Mouse (Mus musculus): ENCODE measurements at regions not wholly inside any gene's neighbourhood (a gene's known extent, or its start where the extent isn't known, plus 50 kb on each side); places are given as distances from the start of the nearest gene placed in this dataset.
"Not testable (repeated sequence)": the region's sequence is repeated elsewhere in the genome, so short reads cannot be mapped to it uniquely, and the experiment has no call there.

GRCm38 (mm10) chr1:112486046-112486445 is 621.3 kb upstream of the Dsel start:
- DNase-seq: not testable (repeated sequence)

DNA sequence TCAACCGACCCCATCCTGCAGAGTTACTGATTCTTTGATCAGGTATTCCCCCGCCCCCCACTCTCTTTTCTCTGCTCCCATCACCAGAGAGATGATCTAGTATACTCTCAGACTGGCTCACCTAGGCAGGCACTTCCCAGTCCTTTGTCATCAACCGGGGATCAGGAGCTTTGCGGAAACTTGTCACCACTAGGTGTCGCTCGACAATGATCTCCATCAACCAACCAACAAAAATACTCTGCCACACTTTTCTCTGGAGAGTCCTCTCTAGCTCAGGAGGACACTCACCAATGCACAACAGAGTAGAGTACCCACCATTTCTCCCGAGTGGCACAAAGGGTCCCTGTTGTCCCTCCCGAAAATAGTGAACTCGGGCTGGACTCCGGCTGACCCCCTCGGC is 591.3 kb upstream of the Dsel start:
- peak; percentile 16 to 40 for DNase-seq

DNA sequence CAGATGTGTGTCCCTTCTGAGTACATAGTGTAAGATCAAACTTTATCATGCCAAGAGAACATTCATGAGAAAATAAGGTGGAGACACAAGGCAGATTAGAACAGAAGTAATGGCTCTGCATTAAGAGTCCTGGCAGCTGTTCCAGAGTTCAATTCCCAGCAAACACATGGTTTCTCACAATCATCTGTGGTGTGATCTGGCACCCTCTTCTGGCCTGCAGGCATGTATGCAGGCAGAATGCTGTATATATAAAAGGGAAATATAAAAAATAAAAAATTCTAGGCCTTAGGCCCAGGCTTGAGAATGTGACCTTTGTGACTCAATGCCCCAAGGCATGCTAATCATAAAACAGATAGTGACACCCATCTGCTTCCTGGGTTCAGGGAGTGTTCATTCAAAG is 587.7 kb upstream of the Dsel start:
- no peak for DNase-seq

- DNase-seq: peak; percentile 2 to 3
Observed at GRCm38 (mm10) chr1:112451622-112452021, 586.9 kb upstream of the Dsel start.

DNA sequence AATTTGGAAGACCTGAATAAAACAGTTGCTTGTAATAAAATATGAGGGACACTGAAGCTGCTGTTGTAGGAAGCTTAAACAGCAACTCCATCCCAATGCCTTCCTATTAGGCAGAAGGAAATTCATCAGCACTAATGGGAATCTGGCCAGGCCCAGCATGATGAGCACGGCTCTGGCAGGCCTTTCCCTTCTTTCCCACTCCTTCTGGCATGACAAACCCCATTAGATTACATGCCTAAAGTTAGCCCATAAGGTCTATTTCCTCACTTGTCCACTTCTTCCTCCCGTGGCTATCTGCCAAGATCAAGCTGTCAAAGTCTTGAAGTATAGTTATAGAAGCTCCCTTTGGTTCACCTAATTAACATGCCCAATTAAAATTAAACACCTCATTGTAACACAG is 574.4 kb upstream of the Dsel start:
- DNase-seq: peak; percentile 4 to 5

DNA sequence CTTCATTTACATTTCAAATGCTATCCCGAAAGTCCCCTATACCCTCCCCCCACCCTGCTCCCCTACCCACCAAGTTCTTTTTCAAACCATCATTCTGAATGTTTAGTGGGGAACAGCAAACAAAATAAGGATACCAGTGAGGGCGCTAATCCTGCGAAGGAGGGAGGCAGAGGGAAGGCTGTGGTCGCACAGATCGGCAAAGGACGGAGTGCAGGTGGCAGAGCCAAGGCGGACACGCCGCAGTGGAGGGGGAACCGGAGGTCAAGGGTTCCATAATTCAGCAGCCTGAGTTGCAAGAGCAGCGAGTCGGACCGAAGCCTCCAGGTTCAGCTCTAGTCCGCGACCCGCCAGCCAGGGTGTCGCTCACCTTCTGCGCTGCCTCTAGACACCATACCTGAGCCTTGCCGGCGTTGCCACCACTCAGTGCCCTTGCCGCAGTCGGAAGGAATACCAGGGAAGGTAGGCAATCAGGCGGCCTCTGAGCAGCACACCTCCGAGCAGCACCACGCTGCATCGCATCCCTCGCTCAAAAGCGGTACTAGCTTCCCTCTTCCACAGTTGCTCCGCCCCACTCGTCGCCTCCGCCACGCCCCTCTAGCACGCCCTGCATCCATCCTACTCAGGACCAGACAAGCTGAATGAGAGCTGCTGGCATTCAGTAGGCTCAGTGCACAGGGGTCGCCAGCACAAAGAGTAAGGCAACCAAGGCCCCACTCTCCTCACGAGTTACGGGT is 551.8 kb upstream of the Dsel start:
- DNase-seq: peak; percentile 5 to 17

DNA sequence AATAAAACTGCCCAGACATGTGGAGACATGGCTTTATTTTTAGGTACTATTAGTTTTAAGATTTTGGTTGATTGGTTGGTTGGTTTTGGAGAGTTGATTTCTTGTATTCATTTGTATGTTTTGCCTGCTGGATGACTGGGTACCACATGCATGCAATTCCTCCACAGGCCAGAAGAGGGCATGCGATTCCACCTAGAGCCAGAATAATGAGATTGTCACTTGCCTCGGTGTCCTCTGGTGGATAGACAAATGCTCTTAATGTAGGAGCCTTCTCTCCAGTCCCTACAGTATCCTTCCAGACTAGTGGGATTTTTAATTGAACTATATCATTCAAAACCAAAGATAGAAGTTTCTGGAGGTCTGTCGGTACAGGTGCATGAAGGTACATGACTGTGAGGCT is 524.1 kb upstream of the Dsel start:
- peak; percentile 21 to 42 for DNase-seq

- DNase-seq: no peak
Observed at GRCm38 (mm10) chr1:112384015-112384414, 519.3 kb upstream of the Dsel start.

GRCm38 (mm10) chr1:112379651-112380264 is 515.0 kb upstream of the Dsel start:
- DNase-seq: peak in 1 of 2 experiments; percentile 2

DNA sequence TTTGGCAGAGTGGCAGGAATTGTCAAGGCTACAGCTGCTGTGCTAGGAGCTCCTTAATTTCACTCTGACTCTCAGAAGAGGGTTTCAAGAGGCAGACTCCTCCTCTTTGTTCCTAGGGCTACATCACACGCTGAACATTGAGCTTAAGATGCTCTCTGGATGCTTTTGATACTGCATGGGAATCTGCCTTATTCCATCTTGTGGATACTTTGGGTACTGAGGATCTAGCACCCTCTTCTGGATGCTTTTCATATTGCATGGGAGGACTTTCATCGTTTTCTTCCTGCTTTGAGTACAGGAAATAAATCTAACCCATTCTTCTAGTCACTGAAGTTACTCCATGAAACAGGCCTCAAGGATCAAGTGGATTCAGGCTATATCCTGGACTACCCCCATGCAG is 513.9 kb upstream of the Dsel start:
- DNase-seq: peak; percentile 4 to 9

DNA sequence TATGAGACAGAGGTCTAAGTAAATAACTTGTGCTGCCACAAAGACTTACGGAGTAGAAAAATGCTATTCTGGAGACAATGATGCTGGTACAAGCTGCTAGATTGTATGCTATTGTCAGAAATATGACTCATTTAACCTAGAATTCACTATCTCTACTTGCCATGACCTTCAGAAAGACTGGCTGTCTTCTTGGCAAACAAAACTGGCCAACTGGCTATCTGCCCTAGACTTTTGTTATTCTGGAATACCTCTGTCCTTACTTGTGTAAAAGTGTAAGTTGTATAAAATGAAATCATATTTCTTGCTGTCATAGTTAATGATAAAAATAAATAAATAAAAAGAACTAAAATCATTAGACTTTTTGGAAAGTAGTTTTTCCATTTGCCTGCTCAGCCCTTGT is 491.1 kb upstream of the Dsel start:
- DNase-seq: no peak
